Mouse (Mus musculus): ENCODE data around the gene Trim47.

- TF ChIP-seq POLR2A (IDR thresholded peaks at IDR 0.05; ENCODE audit: extremely low read depth, insufficient read depth, low read length) (no peak), CTCF (IDR thresholded peaks at IDR 0.05; ENCODE audit: low read depth, low read length) (no peak)
Measured at GRCm38 (mm10) chr11:116169214-116169613, 42.2 kb upstream of the Trim47 start.
